Mouse (Mus musculus) heart, postnatal 0 days (tissue): ENCODE measurements at regions not wholly inside any gene's neighbourhood (a gene's known extent, or its start where the extent isn't known, plus 50 kb on each side); places are given as distances from the start of the nearest gene placed in this dataset.
"Not testable (repeated sequence)": the region's sequence is repeated elsewhere in the genome, so short reads cannot be mapped to it uniquely, and the experiment has no call there.

Source experiments
- ATAC-seq: fragments of 200-750 bp; cut with Nextera tagmentation; 2 replicates; pipeline ENCODE4 v1.8.0; 2017; ENCODE audit warnings: low read depth, moderate number of reproducible peaks, moderate library complexity; ENCODE audit not compliant: insufficient read depth
- DNase-seq: peaks from one replicate; pipeline ENCODE4 v3.0.0-alpha.2; 2016; ENCODE audit warnings: low spot score
- H3K27ac ChIP-seq: fragments of 300-500 bp; sonication (generic); 2 replicates; pipeline ENCODE4 v1.5.1; 2014; ENCODE audit warnings: low read depth, mild to moderate bottlenecking
- H3K27me3 ChIP-seq: fragments of 300-500 bp; sonication (generic); 2 replicates; pipeline ENCODE4 v1.6.1; 2014; ENCODE audit warnings: low read length, mixed read lengths; ENCODE audit not compliant: control insufficient read depth, insufficient read depth
- H3K36me3 ChIP-seq: fragments of 300-500 bp; sonication (generic); replicated peaks from 2 replicates; pipeline ENCODE4 v1.6.1; 2014; ENCODE audit warnings: low read length, mixed read lengths; ENCODE audit not compliant: control insufficient read depth, insufficient read depth
- H3K4me1 ChIP-seq: fragments of 300-500 bp; sonication (generic); 2 replicates; pipeline ENCODE4 v1.6.1; 2014; ENCODE audit warnings: antibody characterized with exemption; ENCODE audit not compliant: control insufficient read depth, insufficient read depth
- H3K4me2 ChIP-seq: fragments of 300-500 bp; sonication (generic); 2 replicates; pipeline ENCODE4 v1.6.1; 2014; ENCODE audit warnings: low read depth, mild to moderate bottlenecking, low read length, moderate library complexity
- H3K4me3 ChIP-seq: fragments of 300-500 bp; sonication (generic); 2 replicates; pipeline ENCODE4 v1.5.1; 2014; ENCODE audit warnings: low read depth, low read length
- H3K9ac ChIP-seq: fragments of 300-500 bp; sonication (generic); replicated peaks from 2 replicates; pipeline ENCODE4 v1.6.1; 2014; ENCODE audit warnings: low read depth, low read length, mixed read lengths
- H3K9me3 ChIP-seq: fragments of 300-500 bp; sonication (generic); replicated peaks from 2 replicates; pipeline ENCODE4 v1.6.1; 2016; ENCODE audit warnings: low read length; ENCODE audit not compliant: control insufficient read depth
- CTCF ChIP-seq: IDR thresholded peaks from 2 replicates; pipeline ENCODE4 v1.5.1; 2016; ENCODE audit warnings: antibody characterized with exemption, control low read depth, low read depth
- WGBS: fragments of 180-500 bp; shearing (Covaris S2); extraction: QIAGEN DNeasy Blood & Tissue Kit; methylation state at CpG from one replicate; pipeline ENCODE4 v1.1.7; 2014; 5-methylcytosine and 5-hydroxymethylcytosine counted together

DNA sequence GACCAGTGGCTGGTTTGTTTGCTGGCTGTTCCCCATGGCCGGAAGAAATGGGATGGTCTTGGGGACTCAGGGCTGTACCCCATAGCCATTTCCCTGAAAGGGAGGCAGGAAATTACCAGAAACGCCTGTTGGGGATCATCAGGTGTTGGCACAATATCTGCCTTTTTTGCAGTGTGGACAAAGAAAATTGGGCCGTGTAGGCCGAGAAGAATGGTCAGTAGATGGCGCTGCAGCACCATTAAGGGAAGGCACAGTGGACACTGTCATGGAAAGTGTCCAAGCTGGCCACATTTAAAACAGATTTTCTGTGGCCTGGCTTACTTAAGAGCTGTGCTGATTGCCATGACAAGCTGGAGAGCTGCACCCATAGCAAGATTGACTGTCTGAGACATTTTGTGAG lies 358.1 kb downstream of the Slxl1 start:
- not testable (repeated sequence) for ATAC-seq, DNase-seq, H3K4me1 ChIP-seq

More for the DNA sequence above, 358.1 kb downstream of the Slxl1 start:
- H3K36me3 ChIP-seq, H3K9ac ChIP-seq, H3K4me3 ChIP-seq, H3K9me3 ChIP-seq, H3K4me2 ChIP-seq, H3K27ac ChIP-seq, H3K27me3 ChIP-seq: not testable (repeated sequence)
- TF ChIP-seq CTCF: 0 out of 2 replicates have a peak, but pooled peaks have one; percentile 2
- WGBS: 24% methylated on average over 3 of the region's 5 CpGs
